Mouse (Mus musculus) brown adipose tissue, adult 24 weeks (tissue): ENCODE measurements around the gene Ssxb10. TPM values are rescaled to one million over a fixed set of nuclear protein-coding genes. Genes with fewer than 3 reads are reported as not detected.
"Not testable (repeated sequence)": the region's sequence is repeated elsewhere in the genome, so short reads cannot be mapped to it uniquely, and the experiment has no call there.

ENCODE experiments used
- H3K27ac ChIP-seq: fragments of 200-500 bp; replicated peaks from 2 replicates; pipeline ENCODE4 v1.5.1; 2012; ENCODE audit warnings: low read depth, mild to moderate bottlenecking, low read length
- H3K4me1 ChIP-seq: fragments of 200-500 bp; 2 replicates; pipeline ENCODE4 v1.6.1; 2012; ENCODE audit warnings: low read length, mixed read lengths; ENCODE audit not compliant: control insufficient read depth, insufficient read depth, insufficient read length
- H3K4me3 ChIP-seq: fragments of 200-500 bp; 2 replicates; pipeline ENCODE4 v1.5.1; 2012; ENCODE audit warnings: low read depth, mild to moderate bottlenecking, low read length, moderate library complexity; ENCODE audit not compliant: insufficient read depth
- polyA plus RNA-seq: library from polyadenylated mRNA; stranded (reverse); fragments of >200 nt; gene quantifications from 2 replicates; pipeline ENCODE4 v1.2.4, GENCODE M21; 2012; ENCODE audit not compliant: missing spikeins, insufficient read depth, insufficient read length

Gene Ssxb10
- not detected in 2 replicates for polyA plus RNA-seq

GRCm38 (mm10) chrX:8327124-8327523 is at the start of gene Ssxb10:
Gene Ssxb10 (plus strand): TSS chrX:8327424.
- Histone ChIP-seq H3K27ac (no peak within 1 kb of the TSS), H3K4me1 (no peaks in the 10 kb centered on the region), H3K4me3 (no peak within 1 kb of the TSS)

DNA sequence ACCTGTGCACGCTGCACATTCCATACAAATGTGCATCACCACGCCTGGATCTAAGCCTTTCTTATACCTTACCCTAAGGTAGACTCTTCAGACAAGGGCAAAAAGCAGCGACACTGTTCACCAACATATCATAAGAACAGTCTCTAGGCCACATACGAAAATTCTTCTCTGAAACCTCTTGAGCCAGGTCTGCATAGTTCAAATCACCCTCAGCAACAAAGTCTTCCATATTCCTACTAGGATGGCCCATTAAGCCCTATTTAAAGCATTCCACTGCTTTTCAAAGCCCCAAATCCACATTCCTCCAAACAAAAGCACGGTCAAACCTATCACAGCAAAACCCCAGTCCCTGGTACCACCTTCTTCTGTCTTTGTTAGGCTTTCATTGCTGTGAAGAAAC is 38.6 kb upstream of the Ssxb10 start:
- H3K4me1 ChIP-seq = no peaks in the 10 kb centered on the region
- H3K27ac ChIP-seq = no peak overlapping the region

DNA sequence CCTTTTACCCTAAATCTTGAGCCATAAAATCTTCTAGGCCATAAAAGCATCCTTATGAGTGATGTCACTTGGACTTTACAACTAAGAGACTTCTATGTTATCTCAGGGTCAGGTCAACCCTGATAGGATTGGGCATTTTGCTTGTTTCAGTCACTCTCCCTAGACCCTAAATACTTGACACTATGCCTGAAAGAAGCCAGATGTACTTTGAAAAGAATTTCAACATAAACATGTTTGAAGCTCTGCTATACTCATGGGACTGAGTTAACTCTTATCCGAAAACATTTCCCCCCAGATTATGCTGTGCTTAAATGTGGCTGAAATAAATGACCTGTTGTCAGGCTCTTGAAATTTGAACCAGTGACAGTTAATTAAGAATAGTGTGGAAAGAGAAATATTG is 17.9 kb upstream of the Ssxb10 start:
- Histone ChIP-seq H3K27ac (no peak overlapping the region), H3K4me1 (no peaks in the 10 kb centered on the region), H3K4me3 (no peak overlapping the region)

More for the DNA sequence above, 38.6 kb upstream of the Ssxb10 start:
- no peak overlapping the region for H3K4me3 ChIP-seq

DNA sequence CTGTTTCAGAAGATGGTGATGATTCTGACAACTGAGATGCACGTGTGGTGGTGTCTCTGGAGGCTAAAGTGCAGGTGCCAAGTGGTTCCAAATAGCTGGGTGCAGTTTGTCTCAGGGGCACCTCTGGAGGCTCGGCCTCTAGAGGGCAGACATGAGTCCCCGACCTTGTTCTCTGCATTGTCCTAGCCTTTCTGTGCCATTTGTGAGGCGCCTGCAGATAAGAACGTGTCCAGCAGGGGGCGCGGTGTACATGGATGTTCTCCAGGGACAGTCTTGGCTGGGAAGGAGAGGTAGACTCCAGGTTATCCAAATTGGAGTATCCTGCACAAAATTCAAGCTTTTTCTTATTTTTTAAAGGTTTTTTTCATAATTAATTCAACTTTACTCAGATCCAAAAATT is 12.3 kb upstream of the Ssxb10 start:
- not testable (repeated sequence) for H3K4me1 ChIP-seq, H3K27ac ChIP-seq, H3K4me3 ChIP-seq

- H3K27ac ChIP-seq, H3K4me1 ChIP-seq, H3K4me3 ChIP-seq: not testable (repeated sequence)
Measured at GRCm38 (mm10) chrX:8366678-8367077, 39.5 kb downstream of the Ssxb10 start, which contains the start of gene Ssxb9. Gene Ssxb9 (plus strand): TSS chrX:8366978.

Other genes starting within 250 kb of the Ssxb10 start
- gene Was, start 236.9 kb upstream of the Ssxb10 start, polyA plus RNA-seq = 1.1 and 1.5 TPM in 2 replicates
- gene Wdr13, start 194.5 kb upstream of the Ssxb10 start, polyA plus RNA-seq = 19.6 and 24.5 TPM in 2 replicates
- 188 and 247 TPM in 2 replicates for gene Rbm3, start 181.5 kb upstream of the Ssxb10 start, polyA plus RNA-seq
- gene Tbc1d25, start 151.2 kb upstream of the Ssxb10 start, polyA plus RNA-seq = 3.2 and 4.2 TPM in 2 replicates
- 36.2 and 45.9 TPM in 2 replicates for gene Ebp, start 133.9 kb upstream of the Ssxb10 start, polyA plus RNA-seq
- gene Porcn, start 120.9 kb upstream of the Ssxb10 start, polyA plus RNA-seq = 6.0 and 7.3 TPM in 2 replicates
- gene Ftsj1, start 75.0 kb upstream of the Ssxb10 start, polyA plus RNA-seq = 19.6 and 22.2 TPM in 2 replicates
- not detected in 2 replicates for gene Slc38a5, start 56.3 kb upstream of the Ssxb10 start, polyA plus RNA-seq
- gene Ssxb9, start 39.6 kb downstream of the Ssxb10 start, polyA plus RNA-seq = not detected in 2 replicates
- not detected in 2 replicates for gene Ssxb1, start 85.9 kb downstream of the Ssxb10 start, polyA plus RNA-seq
- not detected in 2 replicates for gene Ssxb2, start 134.3 kb downstream of the Ssxb10 start, polyA plus RNA-seq
- gene Gm14459, start 197.5 kb downstream of the Ssxb10 start, polyA plus RNA-seq = not detected in 2 replicates
- not detected in 2 replicates for gene Ssxb6, start 220.8 kb downstream of the Ssxb10 start, polyA plus RNA-seq